Mouse (Mus musculus): ENCODE data around the gene Gm5662.
"Not testable (repeated sequence)": the region's sequence is repeated elsewhere in the genome, so short reads cannot be mapped to it uniquely, and the experiment has no call there.

Gene Gm5662

DNA sequence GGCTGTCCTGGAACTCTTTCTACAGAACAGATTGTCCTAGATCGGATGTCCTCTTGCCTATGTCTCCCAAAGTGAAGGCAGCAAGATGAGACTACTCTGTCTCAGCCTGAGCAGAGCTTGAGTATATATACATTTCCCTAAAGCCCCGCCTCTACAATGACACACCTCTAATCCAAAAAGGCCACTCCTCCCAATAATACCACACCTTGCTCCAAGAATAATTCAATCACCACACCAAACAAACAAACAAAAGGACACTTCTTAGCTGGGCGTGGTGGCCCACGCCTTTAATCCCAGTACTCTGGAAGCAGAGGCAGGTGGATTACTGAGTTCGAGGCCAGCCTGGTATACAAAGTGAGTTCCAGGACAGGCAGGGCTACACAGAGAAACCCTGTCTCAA, at the start of gene Gm5662:
TSS of gene Gm5662 (minus strand) at position 101 of the 400 bp plus-strand sequence.
- ATAC-seq (ENCODE audit: low TSS enrichment): not testable (repeated sequence)

DNA sequence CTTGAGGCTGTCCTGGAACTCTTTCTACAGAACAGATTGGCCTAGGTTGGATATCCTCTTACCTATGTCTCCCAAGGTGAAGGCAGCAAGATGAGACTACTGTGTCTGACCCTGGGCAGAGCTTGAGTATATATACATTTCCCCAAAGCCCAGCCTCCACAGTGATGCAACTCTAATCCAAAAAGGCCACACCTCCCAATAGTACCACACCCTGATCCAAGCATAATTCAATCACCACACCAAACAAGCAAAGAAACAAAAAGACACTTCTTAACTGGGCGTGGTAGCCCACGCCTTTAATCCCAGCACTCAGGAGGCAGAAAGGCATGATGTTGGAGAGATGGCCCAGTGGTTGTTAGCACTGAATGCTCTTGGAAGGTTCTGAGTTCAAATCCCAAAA, 49.6 kb upstream of the Gm5662 start, which contains the start of gene Gm5039:
TSS of gene Gm5039 (minus strand) at position 101 of the 400 bp plus-strand sequence.
- not testable (repeated sequence) for ATAC-seq (ENCODE audit: low TSS enrichment)

DNA sequence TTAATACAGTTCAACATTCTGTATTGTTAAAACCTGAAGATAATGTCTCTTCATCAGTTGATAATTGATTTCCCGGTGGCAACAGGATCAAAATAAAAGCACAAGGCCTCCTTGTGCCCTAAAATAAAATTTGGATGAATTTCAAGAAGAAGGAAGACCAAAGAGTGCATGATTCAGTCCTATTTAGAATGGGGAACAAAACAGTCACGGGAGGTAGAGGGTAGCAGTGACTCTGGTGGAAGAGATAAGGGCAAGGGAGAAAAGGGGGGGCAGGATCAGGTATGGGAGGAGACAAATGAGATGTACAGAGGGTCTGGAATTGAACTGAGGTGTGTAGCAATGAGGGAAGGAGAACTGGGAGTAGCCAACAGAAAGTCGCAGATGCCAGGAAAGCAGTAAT, 40.3 kb upstream of the Gm5662 start:
- ATAC-seq (ENCODE audit: low TSS enrichment): no peak

DNA sequence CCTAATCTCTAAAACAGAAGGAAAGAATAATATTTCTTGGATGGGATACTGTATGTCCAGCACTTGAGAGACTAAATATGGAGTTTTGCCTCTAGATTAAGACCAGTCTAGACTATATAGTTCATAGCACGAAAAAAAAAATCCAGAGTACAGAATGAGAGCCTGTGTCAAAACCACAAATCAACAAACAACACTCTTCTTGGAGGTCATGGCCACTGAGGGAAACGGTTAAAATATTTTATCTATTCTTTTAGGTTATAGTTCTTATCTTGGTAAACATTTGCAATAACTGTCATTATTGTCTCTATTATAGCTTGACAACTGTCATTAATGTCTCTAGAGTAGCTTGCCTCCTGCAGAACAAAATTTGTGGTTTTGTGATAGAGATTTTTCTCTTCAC, 22.9 kb upstream of the Gm5662 start:
- ATAC-seq (ENCODE audit: low TSS enrichment): not testable (repeated sequence)

DNA sequence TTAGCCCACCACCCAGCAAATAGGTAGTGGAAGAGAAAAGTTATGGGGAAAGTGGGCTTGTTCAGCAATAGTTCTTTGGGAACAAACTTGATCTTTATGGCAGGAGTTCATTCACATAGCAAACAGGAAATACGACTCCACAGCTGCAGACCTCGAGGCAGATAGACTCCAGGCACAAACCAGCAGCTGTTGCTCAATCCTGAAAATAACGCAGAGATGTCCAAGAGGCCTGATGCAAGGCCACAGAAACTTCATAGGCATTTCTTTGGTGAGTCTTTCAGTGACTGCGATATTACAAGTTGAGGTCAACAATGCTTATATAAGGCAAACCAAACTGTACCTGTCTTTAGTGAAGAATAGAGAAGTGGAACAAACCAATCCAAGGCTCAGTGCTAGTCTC, 18.8 kb upstream of the Gm5662 start:
- ATAC-seq (ENCODE audit: low TSS enrichment): not testable (repeated sequence)

DNA sequence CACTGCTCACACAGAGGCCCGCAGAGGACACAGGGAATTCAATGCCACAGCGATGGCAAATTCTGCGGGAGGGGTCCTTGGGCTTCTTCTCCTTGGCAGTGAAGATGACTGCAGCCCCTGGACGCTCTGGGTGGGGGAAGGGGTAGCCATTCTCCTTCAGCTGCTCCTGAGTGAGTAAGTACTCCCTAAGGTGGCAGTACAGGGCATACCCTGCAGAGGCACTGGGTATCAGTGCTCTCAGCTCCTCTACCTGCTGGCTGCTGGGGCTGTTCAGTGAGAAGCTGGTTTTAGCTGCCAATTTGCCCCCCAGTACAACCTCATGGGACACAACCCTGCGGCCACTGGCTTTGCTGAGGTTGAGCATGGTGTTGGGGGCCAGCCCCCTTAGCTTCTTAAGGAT, 10.9 kb upstream of the Gm5662 start:
- not testable (repeated sequence) for ATAC-seq (ENCODE audit: low TSS enrichment)

DNA sequence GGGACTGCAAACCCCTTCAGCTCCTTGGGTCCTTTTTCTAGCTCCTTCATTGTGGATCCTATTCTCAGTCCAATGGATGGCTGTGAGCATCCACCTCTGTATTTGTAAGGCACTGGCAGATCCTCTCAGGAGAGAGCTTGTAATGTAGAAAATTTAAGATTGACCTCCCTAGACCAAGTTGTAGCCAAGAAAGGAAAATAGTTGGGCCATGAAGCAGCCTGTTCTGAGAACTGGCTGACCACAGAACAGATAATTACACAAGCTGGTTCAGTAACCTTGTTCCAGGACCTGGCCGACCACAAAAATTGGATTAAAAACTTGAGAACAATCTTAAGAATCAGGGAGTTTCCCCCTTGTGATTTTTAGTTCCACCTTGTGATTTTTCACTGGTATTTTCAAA, 17.1 kb downstream of the Gm5662 start:
- no peak for ATAC-seq (ENCODE audit: low TSS enrichment)

DNA sequence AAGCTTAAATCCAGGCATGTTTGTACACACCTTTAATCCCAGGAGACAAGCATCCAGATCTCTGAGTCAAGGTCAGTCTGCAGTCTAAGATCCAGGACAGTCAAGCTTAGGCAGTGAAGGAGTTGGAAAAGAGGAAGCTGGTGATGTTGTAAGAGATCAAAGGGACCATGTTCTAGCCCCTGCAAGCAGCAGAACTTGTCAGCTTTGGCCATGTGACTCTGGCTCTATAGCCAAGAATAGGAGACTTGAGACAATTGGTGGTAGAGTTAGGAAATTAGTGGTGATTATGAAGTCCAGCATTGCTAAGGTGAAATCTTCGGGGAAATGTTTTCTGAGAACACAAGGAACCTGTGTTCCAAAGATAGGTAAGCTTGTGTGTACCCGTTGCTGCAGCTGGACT, 18.4 kb downstream of the Gm5662 start:
- not testable (repeated sequence) for ATAC-seq (ENCODE audit: low TSS enrichment)

DNA sequence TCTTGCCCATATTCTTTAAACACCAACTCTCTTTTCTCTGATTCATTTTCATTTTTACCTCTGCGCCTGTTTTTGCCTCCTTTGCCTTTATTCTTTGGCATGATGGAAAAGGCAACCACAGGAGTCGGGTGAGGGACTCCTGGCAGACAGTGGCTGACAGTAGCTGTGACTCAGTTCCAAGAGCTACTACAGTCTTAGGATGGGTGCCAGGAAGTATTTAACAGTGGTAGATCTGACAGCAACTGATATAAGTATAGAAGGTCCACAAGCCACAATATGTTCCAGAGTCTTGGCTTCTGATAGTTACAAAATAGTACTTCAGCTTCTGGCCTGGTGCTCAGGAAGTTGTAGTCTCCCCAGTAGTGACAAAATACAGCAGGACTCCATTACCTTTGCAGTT, 24.3 kb downstream of the Gm5662 start, which contains the start of gene Gm8332:
TSS of gene Gm8332 (minus strand) at position 101 of the 400 bp plus-strand sequence.
- ATAC-seq (ENCODE audit: low TSS enrichment): not testable (repeated sequence)

DNA sequence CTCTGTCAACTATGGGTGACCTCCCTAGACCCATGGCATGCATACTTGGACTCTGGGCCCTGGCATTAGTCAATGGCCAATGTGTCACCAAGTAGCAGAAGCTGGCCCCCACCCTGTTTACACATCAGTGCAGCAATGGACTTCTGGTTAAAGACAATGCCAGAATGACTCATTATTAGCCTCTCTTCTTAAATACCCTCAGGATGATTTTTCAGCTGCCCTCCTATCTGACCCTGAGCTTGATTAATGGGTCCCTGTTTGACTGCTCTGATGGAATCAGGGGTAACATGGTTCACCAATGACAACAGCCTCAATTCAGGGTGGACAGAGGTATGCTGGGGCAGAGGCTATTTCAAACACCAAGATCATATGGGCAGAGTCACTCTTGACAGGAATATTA, 28.5 kb downstream of the Gm5662 start:
- ATAC-seq (ENCODE audit: low TSS enrichment): not testable (repeated sequence)

DNA sequence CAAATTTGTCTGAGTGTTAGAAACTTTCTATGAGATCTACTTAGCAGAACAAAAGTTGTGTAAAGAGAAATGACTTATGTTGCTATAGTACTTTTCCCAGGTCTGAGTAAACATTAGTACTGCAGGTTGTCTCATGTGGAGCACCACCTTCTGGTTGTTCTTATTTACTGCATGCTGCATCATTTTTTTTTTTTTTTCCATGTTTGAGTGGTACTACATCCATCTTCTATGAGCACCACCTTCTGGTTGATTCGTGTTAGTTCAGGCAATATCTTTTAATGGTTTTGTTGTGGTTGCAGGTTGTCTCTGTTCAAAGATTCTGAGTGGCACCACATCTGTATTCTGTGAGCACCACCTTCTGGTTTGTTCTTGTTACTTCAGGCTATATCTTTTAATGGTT, 31.4 kb downstream of the Gm5662 start:
- ATAC-seq (ENCODE audit: low TSS enrichment): not testable (repeated sequence)

All from frontal cortex, adult (tissue).